Mouse (Mus musculus): ENCODE measurements around the gene Tle4. TPM values are rescaled to one million over a fixed set of nuclear protein-coding genes. Genes with fewer than 3 reads are reported as not detected.

Tle4 gene
- total RNA-seq, 1 experiment from 2014 or later, result 35.3 TPM

DNA sequence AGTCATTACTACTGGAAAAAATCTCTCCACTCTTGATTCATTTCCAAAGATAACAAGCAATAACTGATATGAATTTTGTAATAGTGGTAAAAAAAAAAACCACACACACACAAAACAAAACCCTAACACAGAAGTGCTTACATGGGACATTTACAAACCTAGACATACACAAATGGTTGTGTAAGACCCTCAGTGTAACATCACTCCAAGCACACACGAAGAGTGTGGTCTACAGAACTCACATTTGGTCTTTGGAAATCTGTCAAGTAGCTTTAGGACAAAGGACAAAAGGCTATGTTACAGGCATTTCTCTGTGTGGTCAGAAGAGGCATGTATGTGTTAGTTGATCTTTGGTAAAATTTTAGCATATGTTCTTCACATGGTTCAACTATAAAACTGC is 52.4 kb downstream of the Tle4 start:
- ATAC-seq (replicated peaks; ENCODE audit: insufficient number of reproducible peaks, low FRiP score, low TSS enrichment, poor library complexity, severe bottlenecking), result no peak

DNA sequence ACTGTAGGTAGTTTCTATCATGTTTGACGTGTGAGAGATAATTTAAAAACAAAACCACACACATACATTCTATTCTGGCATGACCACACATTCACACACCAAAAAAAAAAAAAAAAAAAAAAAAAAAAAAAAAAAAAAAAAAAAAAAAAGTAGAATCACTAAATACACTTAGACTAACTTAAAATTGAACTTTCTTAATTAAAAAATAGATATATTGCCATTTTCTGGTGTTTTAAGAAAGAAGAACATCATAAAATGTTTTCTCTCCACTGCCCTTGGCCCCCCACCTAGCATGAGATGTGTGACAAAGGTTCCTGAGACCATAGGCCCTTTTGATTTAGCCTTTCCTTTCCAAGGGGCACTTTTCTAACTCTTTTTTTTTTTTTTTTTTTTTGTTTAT is 54.5 kb downstream of the Tle4 start:
- ATAC-seq (replicated peaks; ENCODE audit: insufficient number of reproducible peaks, low FRiP score, low TSS enrichment, poor library complexity, severe bottlenecking), result no peak

DNA sequence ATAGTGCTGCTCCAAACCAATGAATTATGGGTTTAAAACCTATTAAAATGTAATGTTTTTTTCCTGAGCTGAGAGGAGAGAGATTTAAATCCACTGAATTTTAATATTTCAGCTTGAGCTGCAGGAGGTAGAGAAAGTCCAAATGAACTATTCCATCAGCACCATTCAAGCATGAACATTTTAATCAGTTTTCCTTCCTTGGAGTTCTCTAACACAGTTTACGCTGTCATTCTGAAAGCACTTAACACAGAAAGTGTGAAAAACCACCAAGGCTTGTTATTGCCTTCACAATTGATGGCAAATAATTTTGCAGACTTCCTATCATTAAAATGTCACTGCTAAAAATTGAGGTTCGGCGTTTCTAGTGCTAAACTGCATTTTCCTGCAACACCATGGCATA is 57.2 kb downstream of the Tle4 start:
- ATAC-seq (replicated peaks; ENCODE audit: insufficient number of reproducible peaks, low FRiP score, low TSS enrichment, poor library complexity, severe bottlenecking), result no peak

DNA sequence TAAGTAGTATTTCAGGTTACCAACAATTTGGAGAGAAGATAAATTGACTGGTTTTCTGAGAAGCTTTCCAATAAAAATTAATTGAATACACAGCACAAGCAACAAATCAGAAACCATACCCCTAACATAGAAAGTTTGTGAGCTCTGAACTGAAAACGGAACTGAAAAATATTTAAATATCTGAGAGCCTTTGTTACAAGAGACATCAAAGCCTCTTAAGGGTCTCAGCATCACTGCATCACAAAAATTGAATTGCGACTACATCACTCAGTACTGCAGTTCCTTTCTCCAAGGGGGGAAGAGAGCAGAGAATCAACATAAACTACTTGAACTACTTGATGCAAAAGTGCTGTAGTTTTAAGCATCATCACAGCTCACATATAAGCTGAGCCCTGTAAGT is 61.2 kb downstream of the Tle4 start:
- ATAC-seq (replicated peaks; ENCODE audit: insufficient number of reproducible peaks, low FRiP score, low TSS enrichment, poor library complexity, severe bottlenecking), result no peak

DNA sequence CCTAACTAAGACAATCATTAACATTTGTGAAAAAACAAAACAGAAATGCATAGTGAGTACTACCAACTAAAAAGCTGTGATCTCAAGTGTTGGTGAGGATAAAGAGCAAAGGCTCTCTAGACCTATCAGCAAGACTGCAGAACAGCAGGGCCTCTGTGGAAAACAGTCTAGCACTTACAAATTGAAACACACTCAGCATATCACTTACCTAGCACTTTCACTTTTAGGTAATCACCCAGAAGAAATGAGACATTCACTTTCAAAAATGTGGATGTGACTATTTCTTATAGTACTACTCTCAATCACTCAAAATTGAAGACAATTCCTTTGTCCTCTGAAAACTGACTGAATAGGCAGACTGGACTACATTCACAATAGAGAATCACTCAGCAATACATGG is 63.4 kb downstream of the Tle4 start:
- ATAC-seq (replicated peaks; ENCODE audit: insufficient number of reproducible peaks, low FRiP score, low TSS enrichment, poor library complexity, severe bottlenecking), result no peak

DNA sequence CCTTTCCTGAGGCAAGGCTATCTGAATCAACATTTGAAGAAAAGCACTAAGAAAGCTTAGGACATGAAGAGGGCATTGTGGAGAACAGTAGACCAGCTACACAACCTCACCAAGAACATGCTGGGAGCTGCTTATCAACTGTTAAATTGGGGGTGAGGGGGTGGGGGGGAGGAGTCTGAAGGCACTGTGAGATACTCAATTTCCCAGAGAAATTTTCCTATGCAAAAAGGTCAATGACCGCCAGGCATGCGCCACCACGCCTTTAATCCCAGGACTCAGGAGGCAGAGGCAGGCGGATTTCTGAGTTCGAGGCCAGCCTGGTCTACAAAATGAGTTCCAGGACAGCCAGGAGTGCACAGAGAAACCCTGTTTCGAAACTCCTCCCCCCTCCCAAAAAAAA is 65.0 kb downstream of the Tle4 start:
- no peak for ATAC-seq (replicated peaks; ENCODE audit: insufficient number of reproducible peaks, low FRiP score, low TSS enrichment, poor library complexity, severe bottlenecking)

DNA sequence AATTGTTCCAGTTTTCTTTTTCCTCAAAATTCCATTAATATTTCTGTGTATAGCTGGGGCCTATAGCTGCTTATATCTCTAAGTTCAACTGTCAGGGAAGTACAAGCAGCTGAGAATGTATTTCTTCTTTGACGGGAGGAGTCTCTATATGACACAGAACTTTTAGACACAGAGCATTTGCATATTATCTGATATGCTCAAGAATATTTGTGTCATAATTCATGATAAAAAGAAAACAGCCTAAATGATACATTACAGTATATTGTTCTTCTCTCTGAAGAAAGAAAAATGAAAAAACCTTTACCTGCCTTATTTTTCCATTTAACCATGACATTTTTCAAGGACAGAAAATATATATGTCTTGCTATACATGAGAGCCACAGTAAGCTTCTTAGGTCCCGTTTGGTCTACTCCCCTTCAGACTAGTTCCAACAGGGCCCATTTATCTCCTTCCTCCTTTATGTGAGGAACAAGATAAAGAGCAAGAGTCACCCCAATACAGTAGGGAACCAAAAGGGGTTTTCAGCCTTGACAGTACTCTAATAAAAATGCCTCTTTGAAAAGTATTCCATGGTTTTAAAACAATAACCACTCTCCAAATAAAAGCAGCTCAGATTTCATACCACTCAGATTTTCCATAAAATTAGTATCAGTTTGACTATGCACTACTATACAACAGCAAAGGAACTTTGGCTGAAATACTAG is 77.6 kb downstream of the Tle4 start:
- ATAC-seq (replicated peaks; ENCODE audit: insufficient number of reproducible peaks, low FRiP score, low TSS enrichment, poor library complexity, severe bottlenecking), result no peak

DNA sequence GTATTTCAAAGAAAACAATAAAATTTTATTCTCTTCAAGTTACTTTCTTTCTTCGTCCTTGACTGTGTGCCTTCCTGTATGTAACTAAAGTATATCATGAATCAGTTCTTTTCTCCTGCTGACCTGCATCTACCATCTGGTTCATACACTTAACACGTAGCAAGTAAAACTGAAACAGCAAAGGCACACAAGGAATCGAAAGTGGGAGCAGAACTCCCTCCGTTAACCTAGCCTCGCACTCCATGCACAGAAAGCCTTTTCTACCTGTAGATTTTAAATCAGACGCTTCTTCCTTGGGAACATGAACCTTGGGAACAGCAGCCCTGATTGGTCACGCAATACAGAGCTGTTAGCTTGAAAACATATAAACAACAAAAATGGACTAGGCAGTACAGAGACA is 78.7 kb downstream of the Tle4 start:
- ATAC-seq (replicated peaks; ENCODE audit: insufficient number of reproducible peaks, low FRiP score, low TSS enrichment, poor library complexity, severe bottlenecking), result no peak

DNA sequence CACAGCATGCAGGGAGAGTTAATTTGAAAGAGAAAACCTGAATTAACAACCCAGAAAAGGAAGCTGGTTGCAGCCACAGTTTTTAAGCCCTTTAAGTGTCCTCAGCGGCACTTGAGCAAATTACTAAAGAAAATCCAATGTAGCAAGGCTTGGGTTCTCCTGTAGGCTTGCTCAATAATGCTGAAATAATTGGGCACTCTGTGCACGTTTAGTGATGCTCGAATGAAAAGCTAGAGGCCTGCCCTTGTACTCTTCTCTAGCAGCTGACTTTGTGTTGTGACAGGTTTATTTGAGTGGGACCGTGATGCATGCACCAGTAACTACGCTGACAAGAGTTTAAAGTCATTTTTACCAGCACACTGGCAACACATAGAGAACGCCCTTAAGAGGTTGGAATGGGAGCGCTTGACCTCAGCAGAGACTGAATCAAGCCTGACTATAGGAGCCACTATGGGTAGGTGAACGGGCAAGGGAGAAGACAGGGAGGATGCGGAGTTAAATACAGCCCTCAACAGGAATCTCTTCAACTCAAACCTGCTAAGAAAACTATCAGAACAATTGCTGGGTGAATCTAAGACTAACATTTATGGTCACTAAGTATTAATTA is 79.3 kb downstream of the Tle4 start:
- ATAC-seq (replicated peaks; ENCODE audit: insufficient number of reproducible peaks, low FRiP score, low TSS enrichment, poor library complexity, severe bottlenecking), result no peak

DNA sequence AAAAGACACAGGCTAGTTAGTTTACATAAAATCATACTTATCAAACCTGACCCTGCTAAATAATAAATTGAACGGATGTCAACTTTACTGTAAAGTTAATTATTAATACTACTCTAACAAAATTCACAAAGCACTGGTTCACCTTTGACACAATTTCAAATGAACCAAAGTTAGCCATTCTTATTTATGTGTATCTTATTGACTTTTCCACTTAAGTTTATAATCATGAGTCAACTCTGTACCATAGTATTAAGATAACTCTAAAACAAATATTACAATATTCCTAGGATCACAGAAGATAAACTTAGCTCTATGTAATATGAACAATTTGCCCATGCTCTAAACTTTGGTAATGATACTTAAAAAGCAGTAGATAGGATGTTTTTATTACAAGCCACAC is 81.4 kb downstream of the Tle4 start:
- no peak for ATAC-seq (replicated peaks; ENCODE audit: insufficient number of reproducible peaks, low FRiP score, low TSS enrichment, poor library complexity, severe bottlenecking)

DNA sequence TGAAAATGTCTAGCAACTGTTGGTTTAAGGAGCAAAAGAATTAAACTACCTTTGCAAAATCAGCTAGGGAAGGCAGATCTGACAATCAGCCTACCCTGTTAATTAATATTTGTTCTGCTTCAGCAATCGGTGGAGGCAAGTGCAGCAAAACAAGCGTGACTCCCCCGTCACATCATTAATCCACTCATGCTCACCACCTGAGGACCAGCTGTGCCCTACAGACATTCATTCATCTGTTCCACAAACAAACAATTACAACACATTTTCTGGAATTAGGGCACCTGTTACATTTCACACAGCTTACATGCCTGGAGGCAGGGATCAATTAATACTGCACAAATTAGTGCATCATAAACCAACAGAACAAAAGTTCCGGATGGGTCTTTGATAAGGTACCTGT is 89.0 kb downstream of the Tle4 start:
- no peak for ATAC-seq (replicated peaks; ENCODE audit: insufficient number of reproducible peaks, low FRiP score, low TSS enrichment, poor library complexity, severe bottlenecking)

DNA sequence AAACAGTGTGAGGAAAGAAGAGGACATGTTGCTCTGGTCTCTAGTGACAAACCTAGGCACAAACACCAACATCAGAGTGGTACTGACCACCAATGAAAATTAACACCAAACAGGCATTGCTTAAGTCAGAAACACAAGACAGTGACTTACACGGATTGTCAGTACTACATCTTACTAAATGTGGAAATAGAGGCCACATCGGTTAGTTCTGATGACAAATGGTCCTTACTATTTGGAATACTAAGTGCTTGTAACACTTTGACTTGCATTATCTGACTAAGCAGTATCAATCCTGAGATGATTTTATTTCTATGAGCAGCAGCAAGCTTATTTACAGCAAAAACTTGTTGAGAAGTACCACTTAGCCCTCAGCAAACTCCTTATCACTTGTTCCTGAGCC is 89.9 kb downstream of the Tle4 start:
- no peak for ATAC-seq (replicated peaks; ENCODE audit: insufficient number of reproducible peaks, low FRiP score, low TSS enrichment, poor library complexity, severe bottlenecking)

DNA sequence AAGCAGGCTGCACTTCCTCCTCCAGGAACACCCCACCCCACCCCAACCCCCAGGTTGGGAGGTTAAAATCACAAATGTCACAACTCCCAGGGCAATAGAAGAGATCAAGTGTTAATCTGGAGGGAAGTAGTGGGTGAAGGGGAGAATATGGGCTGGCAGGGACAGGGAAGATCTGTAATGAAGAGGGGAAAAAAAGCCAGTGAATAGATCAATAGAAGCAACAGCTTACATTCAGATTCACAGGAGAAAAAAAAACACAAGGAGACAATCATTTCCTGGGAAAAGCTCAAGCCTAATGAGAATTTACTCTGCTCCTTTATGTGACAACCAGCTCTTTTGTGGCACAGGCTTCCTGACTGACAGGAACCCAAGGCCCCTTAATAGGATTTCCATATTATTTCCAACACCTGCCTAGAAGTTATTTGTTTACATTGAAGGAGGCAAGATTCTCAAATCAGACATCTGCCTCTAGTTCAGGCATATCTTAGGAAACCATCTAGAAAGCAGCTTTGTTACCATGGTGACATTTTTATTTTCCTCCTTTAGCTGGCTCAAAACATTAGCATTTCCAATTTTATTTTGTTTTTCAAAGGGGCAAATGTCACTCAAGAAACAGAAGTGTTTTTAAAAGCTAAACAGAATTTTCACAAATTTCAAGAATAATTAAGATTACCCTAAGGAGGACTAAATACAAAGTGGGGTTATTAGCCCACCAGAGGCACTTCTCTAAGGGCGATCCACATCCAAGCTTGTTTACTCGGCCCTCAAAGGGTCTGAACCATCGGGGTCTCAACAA is 90.8 kb downstream of the Tle4 start:
- no peak for ATAC-seq (replicated peaks; ENCODE audit: insufficient number of reproducible peaks, low FRiP score, low TSS enrichment, poor library complexity, severe bottlenecking)

DNA sequence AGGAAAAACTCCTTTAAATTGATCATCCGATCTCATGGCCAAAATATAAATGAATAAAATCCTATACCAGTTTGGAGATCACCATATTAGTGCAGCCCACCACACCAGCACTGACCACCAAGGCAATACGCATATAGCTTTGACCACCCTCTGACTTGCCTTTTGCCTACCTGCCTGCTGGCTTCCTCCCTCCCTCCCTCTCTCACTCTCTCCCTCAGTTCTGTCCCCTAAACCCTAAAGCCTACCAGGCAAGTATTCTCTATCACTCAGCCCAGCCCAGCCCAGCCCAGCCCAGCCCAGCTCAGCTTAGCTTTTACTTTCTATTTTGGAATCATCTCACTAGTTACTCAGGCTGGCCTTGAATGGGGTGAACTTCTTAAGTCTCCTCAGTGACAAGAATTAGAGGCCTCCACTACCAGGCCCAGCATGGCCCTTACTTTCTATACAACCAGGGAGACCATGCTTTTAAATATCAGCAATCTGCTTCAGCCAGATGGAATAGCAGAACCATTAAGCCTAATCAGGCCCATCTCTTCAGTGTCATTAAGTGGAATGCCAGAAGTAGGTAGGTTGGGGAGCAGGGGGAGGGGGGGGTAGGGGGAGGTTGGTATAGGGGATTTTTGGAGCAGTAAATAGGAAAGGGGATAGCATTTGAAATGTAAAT is 91.8 kb downstream of the Tle4 start:
- no peak for ATAC-seq (replicated peaks; ENCODE audit: insufficient number of reproducible peaks, low FRiP score, low TSS enrichment, poor library complexity, severe bottlenecking)

DNA sequence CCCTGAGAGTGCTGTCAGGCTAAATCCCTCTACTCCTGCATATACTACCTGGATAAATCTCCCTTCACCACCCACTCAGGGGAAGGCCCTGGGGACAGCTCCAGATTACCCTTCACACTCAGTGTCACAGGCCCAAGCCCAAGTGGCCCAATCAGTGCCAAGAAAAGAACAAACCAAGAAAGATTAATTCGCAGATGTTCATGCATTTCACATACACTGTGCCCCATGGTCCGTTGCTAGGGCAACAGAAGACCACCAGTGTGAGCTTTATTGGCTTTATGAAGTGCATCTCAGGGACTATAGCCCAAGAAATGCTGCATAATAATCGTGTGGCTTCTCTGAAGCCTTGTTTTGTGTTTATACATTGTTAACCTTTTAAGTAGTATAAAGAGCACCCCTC is 92.5 kb downstream of the Tle4 start:
- no peak for ATAC-seq (replicated peaks; ENCODE audit: insufficient number of reproducible peaks, low FRiP score, low TSS enrichment, poor library complexity, severe bottlenecking)

DNA sequence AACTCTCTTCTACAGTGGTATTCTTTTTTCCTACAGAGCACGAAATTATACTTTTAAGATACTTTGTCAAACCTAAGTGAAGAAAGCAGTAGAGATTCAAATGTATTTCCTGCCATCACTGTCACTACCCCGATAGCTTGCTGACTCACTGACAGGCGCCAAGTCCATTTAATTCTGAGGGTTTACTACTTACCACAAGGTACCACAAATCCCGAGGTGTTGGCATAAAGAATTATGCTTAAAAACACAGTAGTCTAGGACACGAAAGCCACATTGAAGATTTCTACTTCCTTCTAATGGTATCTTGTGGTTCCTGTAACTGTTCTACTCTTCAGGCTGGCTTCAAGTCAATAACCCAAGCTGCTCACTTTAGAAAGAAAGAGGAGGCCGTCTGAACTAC is 94.0 kb downstream of the Tle4 start:
- no peak for ATAC-seq (replicated peaks; ENCODE audit: insufficient number of reproducible peaks, low FRiP score, low TSS enrichment, poor library complexity, severe bottlenecking)

DNA sequence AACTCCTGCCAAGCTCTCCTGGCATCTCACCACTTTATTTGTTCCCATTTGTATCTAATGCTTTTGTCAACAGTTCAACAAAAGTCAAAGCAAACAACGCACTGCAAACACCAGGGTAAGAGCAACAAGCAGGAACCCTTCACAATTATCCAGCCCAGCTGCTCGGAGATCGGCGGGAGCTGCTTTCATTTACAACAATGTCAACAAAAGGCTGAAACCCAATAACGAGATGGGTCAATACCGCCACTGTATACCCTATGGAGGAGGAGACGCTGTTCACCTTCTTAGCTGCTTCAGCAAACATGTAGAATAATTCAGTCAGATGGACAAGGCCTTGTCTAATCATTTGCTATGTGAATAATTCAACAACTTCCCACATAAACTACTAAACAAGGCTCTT is 95.6 kb downstream of the Tle4 start:
- ATAC-seq (replicated peaks; ENCODE audit: insufficient number of reproducible peaks, low FRiP score, low TSS enrichment, poor library complexity, severe bottlenecking), result no peak

DNA sequence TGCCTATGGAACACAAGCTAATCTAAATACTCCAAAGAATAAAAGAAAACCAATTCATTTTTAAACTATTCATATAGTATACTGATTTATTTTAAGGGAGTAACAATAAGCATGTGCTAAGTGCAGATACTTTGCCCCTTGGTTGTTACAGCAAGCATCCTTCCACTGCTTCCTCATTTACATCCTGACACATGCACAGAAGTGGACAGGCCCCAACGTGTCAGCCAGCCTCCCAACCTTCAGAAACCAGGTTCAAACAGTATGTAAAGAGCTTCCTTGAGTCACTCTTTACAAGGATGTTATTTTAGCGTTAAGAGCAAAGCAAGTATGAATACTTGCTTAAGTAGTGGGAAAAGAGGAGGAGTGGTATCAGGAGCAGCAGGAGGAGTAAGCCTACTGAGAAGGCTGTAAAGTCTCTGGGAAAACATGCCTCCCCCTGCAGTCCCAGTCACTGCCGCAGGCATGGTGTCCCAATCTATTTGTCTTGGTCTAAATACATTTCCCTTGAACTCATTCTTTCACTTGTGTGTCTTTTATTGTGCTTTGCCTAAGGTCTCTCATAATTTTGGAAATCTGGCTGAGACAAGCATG is 97.9 kb downstream of the Tle4 start:
- no peak for ATAC-seq (replicated peaks; ENCODE audit: insufficient number of reproducible peaks, low FRiP score, low TSS enrichment, poor library complexity, severe bottlenecking)

DNA sequence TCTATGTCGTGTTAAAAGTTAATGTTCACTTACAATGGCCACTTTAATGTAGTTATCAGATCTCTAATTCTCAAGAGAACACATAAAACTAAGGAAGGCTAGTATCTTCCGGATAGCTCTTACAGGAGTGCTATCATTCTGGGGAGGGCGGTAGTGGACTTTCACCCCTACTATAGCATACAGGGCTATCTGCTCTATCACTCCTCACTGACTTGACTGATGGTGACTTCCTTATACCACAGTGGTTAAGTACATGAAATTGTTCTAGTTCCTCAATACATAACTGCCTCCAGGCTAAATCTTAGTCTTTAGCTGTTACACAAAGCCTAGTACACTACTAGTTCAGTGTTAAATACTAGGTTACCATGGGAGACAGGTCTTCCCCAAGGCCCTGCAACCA is 104.8 kb downstream of the Tle4 start:
- no peak for ATAC-seq (replicated peaks; ENCODE audit: insufficient number of reproducible peaks, low FRiP score, low TSS enrichment, poor library complexity, severe bottlenecking)

Data from monocyte, adult 5-6 weeks (primary cell).